Mouse (Mus musculus) adrenal gland, postnatal 25 days (tissue): ENCODE results near the gene Pla1a. TPM values are rescaled to one million over a fixed set of nuclear protein-coding genes. Genes with fewer than 3 reads are reported as not detected.

Experiments
- total RNA-seq: library from RNA; stranded (reverse); gene quantifications from 2 replicates; pipeline ENCODE4 v1.2.3, GENCODE M21; 2021

Pla1a gene
- total RNA-seq, 1 experiment from 2014 or later, result 37.4 TPM

Other genes with a start within 250 kb of the Pla1a start
- gene Nr1i2, start 138.3 kb downstream of the Pla1a start, total RNA-seq, result not detected in 2 replicates
- 0.36 and 0.48 TPM in 2 replicates for gene Maats1, start 91.0 kb downstream of the Pla1a start, total RNA-seq
- gene Cox17, start 86.2 kb downstream of the Pla1a start, total RNA-seq, result 271 and 273 TPM in 2 replicates
- gene Gm21987, start 86.1 kb downstream of the Pla1a start, total RNA-seq, result not detected in 2 replicates
- gene Popdc2, start 70.9 kb downstream of the Pla1a start, total RNA-seq, result 1.5 TPM in 2 replicates
- 44.3 and 52.0 TPM in 2 replicates for gene Adprh, start 19.6 kb upstream of the Pla1a start, total RNA-seq
- 0.67 TPM in 1 of 2 replicates, not detected in the other for gene Cd80, start 22.4 kb upstream of the Pla1a start, total RNA-seq
- gene Timmdc1, start 89.5 kb upstream of the Pla1a start, total RNA-seq, result 39.1 and 44.3 TPM in 2 replicates
- 29.6 and 34.0 TPM in 2 replicates for gene Poglut1, start 117.1 kb upstream of the Pla1a start, total RNA-seq
- 74.4 and 80.8 TPM in 2 replicates for gene Tmem39a, start 125.6 kb upstream of the Pla1a start, total RNA-seq